Mouse (Mus musculus) right cerebral cortex, postnatal 14 days (tissue): Measurements from ENCODE around the gene Fbxw25.
"Not testable (repeated sequence)": the region's sequence is repeated elsewhere in the genome, so short reads cannot be mapped to it uniquely, and the experiment has no call there.

Source experiments
- DNase-seq: peaks from one replicate; pipeline ENCODE4 v3.0.0; 2022

Fbxw25 gene

DNA sequence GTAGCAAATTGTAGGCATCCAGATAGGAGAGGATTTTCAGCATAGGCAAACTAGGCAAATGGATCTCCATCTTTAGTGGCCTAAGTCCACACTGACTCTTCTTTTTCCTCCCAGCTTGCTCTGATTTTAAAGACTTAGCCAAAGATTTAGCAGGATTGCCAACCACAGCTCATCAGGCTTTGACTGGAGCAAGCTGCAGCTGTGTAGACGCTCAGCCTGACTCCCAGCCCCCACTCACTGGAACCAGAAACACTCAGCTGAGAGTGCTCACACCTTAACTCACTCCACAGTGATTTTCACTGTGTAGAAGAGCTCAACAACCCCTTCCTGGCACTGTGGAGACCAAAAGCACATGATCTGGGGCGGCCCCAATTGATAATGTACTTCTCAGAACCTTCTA is at the start of gene Fbxw25:
Gene Fbxw25, minus strand, starts transcription at position 101 of the 400 bp plus-strand sequence.
- not testable (repeated sequence) for DNase-seq

DNA sequence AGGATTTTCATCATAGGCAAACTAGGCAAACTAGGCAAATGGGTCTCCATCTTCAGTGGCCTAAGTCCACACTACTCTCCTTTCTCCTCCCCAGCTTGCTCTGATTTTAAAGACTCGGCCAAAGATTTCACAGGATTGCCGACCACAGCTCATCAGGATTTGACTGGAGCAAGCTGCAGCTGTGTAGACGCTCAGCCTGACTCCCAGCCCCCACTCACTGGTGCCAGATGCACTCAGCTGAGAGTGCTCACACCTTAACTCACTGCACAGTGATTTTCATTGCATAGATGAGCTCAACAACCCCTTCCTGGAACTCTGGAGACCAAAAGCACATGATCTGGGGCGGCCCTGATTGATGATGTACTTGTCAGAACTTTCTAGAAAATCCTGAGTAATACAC is 38.1 kb upstream of the Fbxw25 start, which contains the start of gene Fbxw18:
Gene Fbxw18, minus strand, starts transcription at position 101 of the 400 bp plus-strand sequence.
- DNase-seq, result not testable (repeated sequence)

DNA sequence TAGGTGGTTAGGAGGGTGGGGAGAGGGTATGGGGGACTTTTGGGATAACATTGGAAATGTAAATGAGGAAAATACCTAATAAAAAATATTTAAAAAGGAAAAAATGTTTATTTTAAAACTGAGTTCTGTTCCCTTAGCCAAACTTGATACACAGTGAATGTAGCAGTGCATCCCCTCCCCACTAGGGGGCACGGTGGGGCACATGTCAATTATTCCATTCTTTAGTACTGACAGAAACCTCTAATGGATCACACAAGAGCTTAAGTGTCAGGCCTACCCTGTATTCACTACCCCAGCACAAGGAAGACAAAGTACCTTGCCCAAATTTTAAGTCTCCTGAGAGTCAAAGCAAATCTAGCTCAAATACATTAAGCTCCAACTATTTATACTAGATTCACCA is 20.8 kb upstream of the Fbxw25 start:
- peak; percentile 17 for DNase-seq

DNA sequence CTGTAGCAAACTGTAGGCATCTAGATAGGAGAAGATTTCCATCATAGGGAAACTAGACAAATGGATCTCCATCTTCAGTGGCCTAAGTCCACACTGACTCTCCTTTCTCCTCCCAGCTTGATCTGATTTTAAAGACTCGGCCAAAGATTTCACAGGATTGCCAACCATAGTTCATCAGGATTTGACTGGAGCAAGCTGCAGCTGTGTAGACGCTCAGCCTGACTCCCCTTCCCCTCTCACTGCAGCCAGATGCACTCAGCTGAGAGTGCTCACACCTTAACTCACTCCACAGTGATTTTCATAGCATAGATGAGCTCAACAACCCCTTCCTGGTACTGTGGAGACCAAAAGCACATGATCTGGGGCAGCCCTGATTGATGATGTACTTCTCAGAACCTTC is 38.5 kb downstream of the Fbxw25 start, which contains the start of gene Fbxw24:
Gene Fbxw24, minus strand, starts transcription at position 101 of the 400 bp plus-strand sequence.
- DNase-seq, result not testable (repeated sequence)

DNA sequence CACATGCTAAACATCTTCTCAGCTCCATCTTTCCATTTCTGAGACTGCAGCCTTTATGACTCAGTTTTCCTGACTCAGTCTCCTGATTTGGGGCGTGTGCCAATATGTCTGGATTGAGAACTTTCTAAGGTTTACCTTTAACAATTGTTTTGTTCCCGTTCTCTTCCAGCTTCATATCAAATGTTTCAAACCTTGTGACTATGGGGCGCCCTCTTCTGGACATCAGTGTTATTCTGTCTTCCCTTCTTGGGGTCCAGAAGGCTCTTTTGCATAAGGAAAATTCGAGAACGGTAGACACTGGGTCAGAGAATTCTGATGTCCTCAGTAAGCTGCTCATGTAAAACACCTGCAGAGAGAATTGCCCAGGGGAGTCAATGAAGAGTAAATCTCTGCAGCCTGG is 57.6 kb downstream of the Fbxw25 start:
- DNase-seq, result peak; percentile 66

DNA sequence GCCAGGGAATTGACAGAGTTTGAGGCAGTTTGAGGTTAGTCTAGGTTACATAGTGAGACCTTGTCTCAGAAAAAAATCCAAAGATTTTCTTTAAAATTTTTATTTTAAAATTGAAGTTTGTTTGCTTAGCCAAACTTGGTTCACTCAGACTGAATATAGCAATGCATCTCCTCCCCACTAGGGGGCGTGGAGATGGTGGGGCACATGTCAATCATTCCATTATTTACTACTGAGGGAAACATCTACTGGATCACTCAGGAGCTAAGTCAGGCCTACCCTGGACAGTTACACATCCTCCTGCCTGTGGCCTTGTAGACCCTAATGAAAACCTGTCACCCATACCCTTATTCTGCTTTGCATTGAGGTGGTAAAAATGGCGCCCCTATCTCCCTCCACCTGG is 62.3 kb downstream of the Fbxw25 start:
- DNase-seq, result not testable (repeated sequence)

DNA sequence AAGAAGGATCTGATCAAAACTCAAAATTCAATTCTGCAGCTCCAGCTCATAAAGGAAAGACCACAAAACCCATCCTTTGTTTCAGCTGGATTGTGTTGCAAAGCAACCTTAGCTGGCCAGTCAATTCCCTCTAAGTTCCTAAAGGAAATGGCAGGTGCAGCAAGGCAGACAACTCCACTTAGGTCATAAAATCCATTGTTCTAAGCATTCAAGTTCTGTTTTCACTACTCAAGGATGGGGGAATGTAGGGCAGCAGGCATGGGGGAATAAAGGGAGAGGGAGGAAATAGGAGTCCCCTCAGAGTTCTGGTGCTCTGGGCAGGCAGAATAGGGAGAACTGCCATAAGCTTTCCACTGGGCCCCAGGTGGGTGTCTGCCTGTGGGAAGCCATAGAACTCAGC is 67.2 kb downstream of the Fbxw25 start:
- DNase-seq, result no peak
